Mouse (Mus musculus) liver, embryonic 13.5 days (tissue): ENCODE results near the gene Tdp1. TPM values are rescaled to one million over a fixed set of nuclear protein-coding genes. Genes with fewer than 3 reads are reported as not detected.

Experiments used
- ATAC-seq: fragments of 200-750 bp; cut with Nextera tagmentation; 2 replicates; pipeline ENCODE4 v1.8.0; 2017; ENCODE audit warnings: low read depth, mild to moderate bottlenecking, moderate number of reproducible peaks, moderate library complexity
- DNase-seq: peaks from one replicate; pipeline ENCODE4 v3.0.0; 2022
- H3K27ac ChIP-seq: fragments of 300-500 bp; sonication (generic); 2 replicates; pipeline ENCODE4 v1.5.1; 2015; ENCODE audit warnings: moderate library complexity, mild to moderate bottlenecking, inconsistent platforms
- H3K27me3 ChIP-seq: fragments of 300-500 bp; sonication (generic); 2 replicates; pipeline ENCODE4 v1.6.1; 2015; ENCODE audit warnings: mild to moderate bottlenecking, inconsistent platforms
- H3K36me3 ChIP-seq: fragments of 300-500 bp; sonication (generic); 2 replicates; pipeline ENCODE4 v1.6.1; 2015; ENCODE audit warnings: mild to moderate bottlenecking, inconsistent platforms
- H3K4me1 ChIP-seq: fragments of 300-500 bp; sonication (generic); replicated peaks from 2 replicates; pipeline ENCODE4 v1.6.1; 2015; ENCODE audit warnings: inconsistent platforms
- H3K4me2 ChIP-seq: fragments of 300-500 bp; sonication (generic); 2 replicates; pipeline ENCODE4 v1.6.1; 2015; ENCODE audit warnings: inconsistent platforms, mild to moderate bottlenecking, moderate library complexity
- H3K4me3 ChIP-seq: fragments of 300-500 bp; sonication (generic); replicated peaks from 2 replicates; pipeline ENCODE4 v1.5.1; 2015; ENCODE audit warnings: mild to moderate bottlenecking, inconsistent platforms
- H3K9ac ChIP-seq: fragments of 300-500 bp; sonication (generic); 2 replicates; pipeline ENCODE4 v1.6.1; 2015; ENCODE audit warnings: mild to moderate bottlenecking, inconsistent platforms
- H3K9me3 ChIP-seq: fragments of 300-500 bp; sonication (generic); replicated peaks from 2 replicates; pipeline ENCODE4 v1.6.1; 2016; ENCODE audit warnings: inconsistent platforms
- WGBS: fragments of 180-500 bp; shearing (Covaris S2); methylation state at CpG from one replicate; pipeline ENCODE4 v1.1.7; 2015; ENCODE audit not compliant: insufficient replicate concordance; 5-methylcytosine and 5-hydroxymethylcytosine counted together
- polyA plus RNA-seq: library from polyadenylated mRNA; unstranded; fragments of >200 nt; fragmentation: Nextera tagmentation; extraction: Ambion mirVana; gene quantifications from 2 replicates; pipeline ENCODE4 v1.2.1, GENCODE M21; 2015

The Tdp1 gene
- polyA plus RNA-seq, 1 experiment from 2014 or later: 33.2 TPM

GRCm38 (mm10) chr12:99899991-99900390 is 15.7 kb downstream of the Tdp1 start:
- WGBS: 35% methylated on average over 3 of the region's 3 CpGs
- Histone ChIP-seq H3K4me3 (no peak overlapping the region), H3K4me1 (peaks cover 3% of the 10 kb centered on the region; the same call in 1 of the 2 replicates), H3K9me3 (no peaks in the 10 kb centered on the region), H3K9ac (no peak overlapping the region), H3K4me2 (no peak overlapping the region), H3K36me3 (peaks cover 74% of the 10 kb centered on the region), H3K27ac (no peak overlapping the region), H3K27me3 (no peaks in the 10 kb centered on the region)
- no peak for ATAC-seq
- DNase-seq: no peak

GRCm38 (mm10) chr12:99901973-99902866 is 17.9 kb downstream of the Tdp1 start:
- no peak for DNase-seq
- ATAC-seq: no peak
- H3K9me3 ChIP-seq: no peaks in the 10 kb centered on the region
- no peak overlapping the region for H3K9ac ChIP-seq
- no peak overlapping the region for H3K4me2 ChIP-seq
- H3K27ac ChIP-seq: no peak overlapping the region
- no peak overlapping the region for H3K4me3 ChIP-seq
- H3K27me3 ChIP-seq: no peaks in the 10 kb centered on the region
- 65% methylated on average over 8 of the region's 8 CpGs for WGBS
- peaks cover 70% of the 10 kb centered on the region for H3K36me3 ChIP-seq
- peaks cover 3% of the 10 kb centered on the region; the same call in 1 of the 2 replicates for H3K4me1 ChIP-seq

DNA sequence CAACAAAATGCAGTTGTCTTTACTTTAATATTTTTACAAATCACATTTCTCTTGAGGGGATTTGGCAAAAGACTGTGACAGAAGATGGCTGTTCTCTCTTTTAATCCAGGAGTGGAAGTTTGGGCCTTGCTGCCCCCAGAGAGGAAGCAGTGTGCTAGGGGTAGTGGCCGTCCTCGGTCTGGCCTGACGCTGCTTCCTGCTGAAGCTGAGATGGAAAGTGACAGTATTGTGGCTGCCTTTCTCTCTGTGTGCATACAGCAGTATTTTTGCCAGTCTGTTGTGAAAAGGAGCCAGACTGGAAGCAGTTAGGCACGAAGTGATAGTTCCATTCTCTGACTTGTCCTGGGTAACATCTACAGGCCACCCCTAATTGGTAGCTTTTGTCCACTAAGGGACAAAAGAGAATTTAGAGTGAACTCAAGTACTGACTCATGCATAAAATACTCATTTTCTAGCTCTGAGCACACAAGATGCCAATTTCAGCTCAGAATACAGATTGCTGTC is 18.6 kb downstream of the Tdp1 start:
- no peak overlapping the region for H3K27ac ChIP-seq
- DNase-seq (no peak), ATAC-seq (no peak)
- no peak overlapping the region for H3K9ac ChIP-seq
- H3K36me3 ChIP-seq: peaks cover 73% of the 10 kb centered on the region
- WGBS: 68% methylated on average over 4 of the region's 4 CpGs
- no peaks in the 10 kb centered on the region for H3K27me3 ChIP-seq
- no peak overlapping the region for H3K4me2 ChIP-seq
- H3K9me3 ChIP-seq: no peaks in the 10 kb centered on the region
- peaks cover 3% of the 10 kb centered on the region; the same call in 1 of the 2 replicates for H3K4me1 ChIP-seq
- no peak overlapping the region for H3K4me3 ChIP-seq

- H3K4me2 ChIP-seq: no peak overlapping the region
- H3K4me1 ChIP-seq: no peaks in the 10 kb centered on the region
- ATAC-seq: no peak
- H3K27ac ChIP-seq: no peak overlapping the region
- DNase-seq: no peak
- no peaks in the 10 kb centered on the region for H3K27me3 ChIP-seq
- 87% methylated on average over 5 of the region's 5 CpGs for WGBS
- peaks cover 71% of the 10 kb centered on the region for H3K36me3 ChIP-seq
- no peaks in the 10 kb centered on the region for H3K9me3 ChIP-seq
- H3K9ac ChIP-seq: no peak overlapping the region
- no peak overlapping the region for H3K4me3 ChIP-seq
These were observed 20.2 kb downstream of the Tdp1 start for GRCm38 (mm10) chr12:99904537-99904936.

GRCm38 (mm10) chr12:99911466-99911865 is 27.1 kb downstream of the Tdp1 start:
- Histone ChIP-seq H3K9me3 (no peaks in the 10 kb centered on the region), H3K27me3 (no peaks in the 10 kb centered on the region), H3K4me1 (no peaks in the 10 kb centered on the region), H3K27ac (no peak overlapping the region), H3K4me3 (no peak overlapping the region), H3K9ac (no peak overlapping the region), H3K36me3 (peaks cover 64% of the 10 kb centered on the region), H3K4me2 (no peak overlapping the region)
- WGBS: 81% methylated on average over 12 of the region's 12 CpGs
- DNase-seq (no peak), ATAC-seq (no peak)

- ATAC-seq (no peak), DNase-seq (no peak)
- Histone ChIP-seq H3K9ac (no peak overlapping the region), H3K4me1 (no peaks in the 10 kb centered on the region), H3K4me3 (no peak overlapping the region), H3K27me3 (no peaks in the 10 kb centered on the region), H3K9me3 (no peaks in the 10 kb centered on the region), H3K36me3 (peaks cover 32% of the 10 kb centered on the region), H3K4me2 (no peak overlapping the region), H3K27ac (no peak overlapping the region)
- 81% methylated on average over 15 of the region's 15 CpGs for WGBS
These were observed 33.6 kb downstream of the Tdp1 start for GRCm38 (mm10) chr12:99917800-99918427.

GRCm38 (mm10) chr12:99919636-99920035 is 35.3 kb downstream of the Tdp1 start:
- Histone ChIP-seq H3K9me3 (no peaks in the 10 kb centered on the region), H3K4me1 (no peaks in the 10 kb centered on the region), H3K4me2 (no peak overlapping the region), H3K9ac (no peak overlapping the region), H3K27me3 (no peaks in the 10 kb centered on the region), H3K4me3 (no peak overlapping the region), H3K36me3 (peaks cover 22% of the 10 kb centered on the region), H3K27ac (no peak overlapping the region)
- ATAC-seq (no peak), DNase-seq (no peak)
- 72% methylated on average over 3 of the region's 3 CpGs for WGBS

DNA sequence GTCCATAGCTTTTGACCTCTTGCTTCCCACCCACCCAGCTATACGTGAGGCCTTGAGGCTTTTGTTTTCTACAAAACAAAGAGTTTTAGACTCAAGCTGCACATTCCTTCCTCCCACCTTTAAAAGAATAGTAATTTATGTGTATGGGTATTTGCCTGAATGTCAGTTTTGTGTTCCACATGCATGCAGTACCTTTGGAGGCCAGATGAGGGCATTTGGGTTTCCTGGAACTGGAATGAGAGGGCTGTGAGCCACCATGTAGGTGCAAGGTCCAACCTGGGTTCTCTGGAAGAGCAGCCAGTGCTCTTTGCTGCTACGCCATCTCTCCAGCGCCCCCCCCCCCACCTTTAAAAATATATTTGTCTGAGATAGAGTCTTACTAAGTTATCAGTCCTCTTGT is 36.7 kb downstream of the Tdp1 start:
- 70% methylated on average over 3 of the region's 3 CpGs for WGBS
- H3K27ac ChIP-seq: no peak overlapping the region
- no peaks in the 10 kb centered on the region for H3K27me3 ChIP-seq
- no peak overlapping the region for H3K9ac ChIP-seq
- H3K36me3 ChIP-seq: peaks cover 12% of the 10 kb centered on the region; the same call in 1 of the 2 replicates
- H3K4me2 ChIP-seq: no peak overlapping the region
- no peak overlapping the region for H3K4me3 ChIP-seq
- no peak for DNase-seq
- H3K4me1 ChIP-seq: no peaks in the 10 kb centered on the region
- H3K9me3 ChIP-seq: no peaks in the 10 kb centered on the region
- no peak for ATAC-seq

- ATAC-seq (no peak), DNase-seq (no peak)
- Histone ChIP-seq H3K27me3 (no peaks in the 10 kb centered on the region), H3K9me3 (no peaks in the 10 kb centered on the region), H3K4me3 (no peak overlapping the region), H3K9ac (no peak overlapping the region), H3K36me3 (peaks cover 13% of the 10 kb centered on the region; the same call in 1 of the 2 replicates), H3K4me1 (no peaks in the 10 kb centered on the region), H3K4me2 (no peak overlapping the region), H3K27ac (no peak overlapping the region)
- 71% methylated on average over 5 of the region's 5 CpGs for WGBS
These were observed 38.9 kb downstream of the Tdp1 start for GRCm38 (mm10) chr12:99923131-99923606.

DNA sequence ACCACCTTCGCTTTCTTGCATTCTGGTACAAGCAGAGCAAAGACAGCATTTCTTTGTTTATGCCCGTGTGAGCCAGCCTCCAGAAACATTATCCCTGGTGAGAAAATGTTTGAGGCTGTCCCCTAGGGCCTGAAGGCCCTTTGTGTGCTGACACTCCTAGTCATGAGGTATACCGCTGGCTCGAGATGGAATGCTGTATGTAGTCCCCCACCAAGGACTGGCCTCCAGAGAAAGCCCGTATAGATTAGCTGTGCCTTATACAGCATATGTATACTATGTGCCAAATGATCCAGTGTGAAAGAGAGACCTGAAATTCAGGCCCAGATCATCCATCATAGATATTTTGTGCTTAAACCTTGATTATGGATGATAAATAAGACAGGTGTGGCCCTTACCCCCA is 39.4 kb downstream of the Tdp1 start:
- 73% methylated on average over 5 of the region's 5 CpGs for WGBS
- H3K9me3 ChIP-seq: no peaks in the 10 kb centered on the region
- H3K36me3 ChIP-seq: peaks cover 11% of the 10 kb centered on the region; the same call in 1 of the 2 replicates
- no peak overlapping the region for H3K9ac ChIP-seq
- H3K27me3 ChIP-seq: no peaks in the 10 kb centered on the region
- ATAC-seq: no peak
- no peak overlapping the region for H3K27ac ChIP-seq
- DNase-seq: no peak
- H3K4me2 ChIP-seq: no peak overlapping the region
- no peak overlapping the region for H3K4me3 ChIP-seq
- no peaks in the 10 kb centered on the region for H3K4me1 ChIP-seq

- no peak overlapping the region for H3K9ac ChIP-seq
- DNase-seq: no peak
- WGBS: 80% methylated on average over 7 of the region's 7 CpGs
- ATAC-seq: no peak
- H3K27ac ChIP-seq: no peak overlapping the region
- no peaks in the 10 kb centered on the region for H3K27me3 ChIP-seq
- H3K4me1 ChIP-seq: no peaks in the 10 kb centered on the region
- peaks cover 14% of the 10 kb centered on the region; the same call in 1 of the 2 replicates for H3K36me3 ChIP-seq
- H3K4me2 ChIP-seq: no peak overlapping the region
- no peak overlapping the region for H3K4me3 ChIP-seq
- no peaks in the 10 kb centered on the region for H3K9me3 ChIP-seq
These were observed 44.0 kb downstream of the Tdp1 start for GRCm38 (mm10) chr12:99928311-99928710.
